Mouse (Mus musculus) liver, embryonic 16.5 days (tissue): ENCODE data around the gene Brd4. TPM values are rescaled to one million over a fixed set of nuclear protein-coding genes. Genes with fewer than 3 reads are reported as not detected.

Source experiments
- ATAC-seq: fragments of 200-750 bp; cut with Nextera tagmentation; 2 replicates; pipeline ENCODE4 v1.8.0; 2017; ENCODE audit warnings: low read depth, mild to moderate bottlenecking, moderate number of reproducible peaks, moderate library complexity
- H3K27ac ChIP-seq: fragments of 300-500 bp; sonication (generic); 2 replicates; pipeline ENCODE4 v1.5.1; 2014; ENCODE audit warnings: mild to moderate bottlenecking, low read length
- H3K27me3 ChIP-seq: fragments of 300-500 bp; sonication (generic); 2 replicates; pipeline ENCODE4 v1.6.1; 2014; ENCODE audit warnings: low read depth, low read length, mixed read lengths; ENCODE audit not compliant: control insufficient read depth, insufficient read depth
- H3K36me3 ChIP-seq: fragments of 300-500 bp; sonication (generic); 2 replicates; pipeline ENCODE4 v1.6.1; 2014; ENCODE audit warnings: mild to moderate bottlenecking; ENCODE audit not compliant: control insufficient read depth, insufficient read depth
- H3K4me1 ChIP-seq: fragments of 300-500 bp; sonication (generic); 2 replicates; pipeline ENCODE4 v1.6.1; 2014; ENCODE audit warnings: low read depth, low read length, mixed read lengths; ENCODE audit not compliant: control insufficient read depth
- H3K4me2 ChIP-seq: fragments of 300-500 bp; sonication (generic); 2 replicates; pipeline ENCODE4 v1.6.1; 2014; ENCODE audit warnings: low read depth, low read length, mixed read lengths
- H3K4me3 ChIP-seq: fragments of 300-500 bp; sonication (generic); 2 replicates; pipeline ENCODE4 v1.5.1; 2014; ENCODE audit warnings: low read depth, mild to moderate bottlenecking, low read length
- H3K9ac ChIP-seq: fragments of 300-500 bp; sonication (generic); 2 replicates; pipeline ENCODE4 v1.6.1; 2014; ENCODE audit warnings: low read depth, low read length
- H3K9me3 ChIP-seq: fragments of 300-500 bp; sonication (generic); replicated peaks from 2 replicates; pipeline ENCODE4 v1.6.1; 2016; ENCODE audit warnings: low read length; ENCODE audit not compliant: control insufficient read depth
- WGBS: fragments of 180-500 bp; shearing (Covaris S2); extraction: QIAGEN DNeasy Blood & Tissue Kit; methylation state at CpG from one replicate; pipeline ENCODE4 v1.1.7; 2014; ENCODE audit not compliant: insufficient replicate concordance; 5-methylcytosine and 5-hydroxymethylcytosine counted together
- polyA plus RNA-seq: library from polyadenylated mRNA; unstranded; fragments of >200 nt; fragmentation: Nextera tagmentation; extraction: Ambion mirVana; gene quantifications from 2 replicates; pipeline ENCODE4 v1.2.1, GENCODE M21; 2015

Gene Brd4
- polyA plus RNA-seq, 1 experiment from 2014 or later: 36.0 TPM

- H3K27ac ChIP-seq: peak overlapping the region; percentile 100
- no peaks in the 10 kb centered on the region for H3K9me3 ChIP-seq
- no peaks in the 10 kb centered on the region for H3K36me3 ChIP-seq
- H3K4me1 ChIP-seq: peaks cover 25% of the 10 kb centered on the region
- no peaks in the 10 kb centered on the region for H3K27me3 ChIP-seq
- H3K4me3 ChIP-seq: peak overlapping the region; percentile 65
- ATAC-seq: no peak
- H3K4me2 ChIP-seq: peak overlapping the region; percentile 85
- H3K9ac ChIP-seq: peak overlapping the region; percentile 100
- 28% methylated on average over 6 of the region's 6 CpGs for WGBS
Observed at GRCm38 (mm10) chr17:32285138-32285670, 682 bp upstream of the Brd4 start.

- peak overlapping the region; percentile 65 for H3K4me3 ChIP-seq
- peak overlapping the region; percentile 85 for H3K4me2 ChIP-seq
- peak overlapping the region; percentile 100 for H3K27ac ChIP-seq
- WGBS: under 1% methylated on average over 40 of the region's 41 CpGs
- peaks cover 30% of the 10 kb centered on the region for H3K4me1 ChIP-seq
- ATAC-seq: peak; percentile 72
- H3K9ac ChIP-seq: peak overlapping the region; percentile 100
- no peaks in the 10 kb centered on the region for H3K9me3 ChIP-seq
- no peaks in the 10 kb centered on the region for H3K27me3 ChIP-seq
- no peaks in the 10 kb centered on the region for H3K36me3 ChIP-seq
Observed at GRCm38 (mm10) chr17:32283771-32284221, 726 bp downstream of the Brd4 start.

GRCm38 (mm10) chr17:32283341-32283740 lies 1.2 kb downstream of the Brd4 start:
- peaks cover 33% of the 10 kb centered on the region for H3K4me1 ChIP-seq
- WGBS: 7% methylated on average over 7 of the region's 7 CpGs

GRCm38 (mm10) chr17:32281611-32282310 lies 2.8 kb downstream of the Brd4 start:
- WGBS: 41% methylated on average over 4 of the region's 4 CpGs
- H3K36me3 ChIP-seq: no peaks in the 10 kb centered on the region
- peaks cover 36% of the 10 kb centered on the region for H3K4me1 ChIP-seq
- peak overlapping the region; percentile 50; the same call in 1 of the 2 replicates for H3K27ac ChIP-seq
- ATAC-seq: no peak
- peak overlapping the region; percentile 30 for H3K4me2 ChIP-seq
- no peak overlapping the region for H3K9ac ChIP-seq
- no peaks in the 10 kb centered on the region for H3K9me3 ChIP-seq
- H3K4me3 ChIP-seq: no peak overlapping the region; the same call in 1 of the 2 replicates
- no peaks in the 10 kb centered on the region for H3K27me3 ChIP-seq

More at GRCm38 (mm10) chr17:32283341-32283740, 1.2 kb downstream of the Brd4 start:
- Histone ChIP-seq H3K4me2 (peak overlapping the region; percentile 85), H3K4me3 (peak overlapping the region; percentile 65), H3K27ac (peak overlapping the region; percentile 100), H3K9ac (peak overlapping the region; percentile 100), H3K36me3 (no peaks in the 10 kb centered on the region), H3K27me3 (no peaks in the 10 kb centered on the region), H3K9me3 (no peaks in the 10 kb centered on the region)
- ATAC-seq: no peak

- Histone ChIP-seq H3K4me2 (peak overlapping the region; percentile 30), H3K9me3 (no peaks in the 10 kb centered on the region), H3K27me3 (no peaks in the 10 kb centered on the region), H3K36me3 (no peaks in the 10 kb centered on the region), H3K4me3 (no peak overlapping the region), H3K9ac (no peak overlapping the region), H3K4me1 (peaks cover 36% of the 10 kb centered on the region), H3K27ac (no peak overlapping the region)
- ATAC-seq: no peak
- 78% methylated on average over 2 of the region's 2 CpGs for WGBS
Observed at GRCm38 (mm10) chr17:32281126-32281525, 3.4 kb downstream of the Brd4 start.

- H3K27me3 ChIP-seq: no peaks in the 10 kb centered on the region
- H3K4me3 ChIP-seq: no peak overlapping the region
- no peak overlapping the region for H3K9ac ChIP-seq
- peaks cover 39% of the 10 kb centered on the region for H3K4me1 ChIP-seq
- ATAC-seq: no peak
- H3K36me3 ChIP-seq: no peaks in the 10 kb centered on the region
- 62% methylated on average over 3 of the region's 3 CpGs for WGBS
- no peak overlapping the region for H3K4me2 ChIP-seq
- no peaks in the 10 kb centered on the region for H3K9me3 ChIP-seq
- no peak overlapping the region for H3K27ac ChIP-seq
Observed at GRCm38 (mm10) chr17:32280575-32280974, 3.9 kb downstream of the Brd4 start.

GRCm38 (mm10) chr17:32277201-32277600 lies 7.3 kb downstream of the Brd4 start:
- Histone ChIP-seq H3K27me3 (no peaks in the 10 kb centered on the region), H3K4me2 (no peak overlapping the region), H3K27ac (no peak overlapping the region), H3K9me3 (no peaks in the 10 kb centered on the region), H3K36me3 (no peaks in the 10 kb centered on the region), H3K4me1 (peaks cover 28% of the 10 kb centered on the region), H3K9ac (no peak overlapping the region), H3K4me3 (no peak overlapping the region)
- 73% methylated on average over 1 of the region's 1 CpGs for WGBS
- no peak for ATAC-seq

GRCm38 (mm10) chr17:32275568-32275967 lies 9.0 kb downstream of the Brd4 start:
- Histone ChIP-seq H3K9me3 (no peaks in the 10 kb centered on the region), H3K4me3 (no peak overlapping the region), H3K36me3 (no peaks in the 10 kb centered on the region), H3K27ac (no peak overlapping the region), H3K9ac (no peak overlapping the region), H3K4me2 (no peak overlapping the region), H3K27me3 (no peaks in the 10 kb centered on the region), H3K4me1 (peaks cover 19% of the 10 kb centered on the region)
- WGBS: 63% methylated on average over 3 of the region's 3 CpGs
- no peak for ATAC-seq

- no peak overlapping the region for H3K9ac ChIP-seq
- H3K4me1 ChIP-seq: peaks cover 4% of the 10 kb centered on the region
- no peak overlapping the region for H3K27ac ChIP-seq
- no peaks in the 10 kb centered on the region for H3K9me3 ChIP-seq
- no peak for ATAC-seq
- no peak overlapping the region for H3K4me2 ChIP-seq
- WGBS: 64% methylated on average over 7 of the region's 7 CpGs
- no peaks in the 10 kb centered on the region for H3K27me3 ChIP-seq
- no peak overlapping the region for H3K4me3 ChIP-seq
- H3K36me3 ChIP-seq: no peaks in the 10 kb centered on the region
Observed at GRCm38 (mm10) chr17:32269151-32269550, 15.4 kb downstream of the Brd4 start.
